Mouse (Mus musculus): ENCODE data around the gene Scn1b. TPM values are rescaled to one million over a fixed set of nuclear protein-coding genes. Genes with fewer than 3 reads are reported as not detected.

Scn1b gene
- total RNA-seq, 2 experiments from 2014 or later = 0.59 TPM; not detected in 1

- no peak for ATAC-seq (ENCODE audit: poor library complexity, severe bottlenecking)
Observed at GRCm38 (mm10) chr7:31117465-31117864, 9.3 kb downstream of the Scn1b start.

- ATAC-seq (ENCODE audit: poor library complexity, severe bottlenecking) = no peak
Observed at GRCm38 (mm10) chr7:31116721-31117145, 10.1 kb downstream of the Scn1b start.

- ATAC-seq (ENCODE audit: poor library complexity, severe bottlenecking) = peak; percentile 48
Observed at GRCm38 (mm10) chr7:31115587-31116043, 11.2 kb downstream of the Scn1b start.

GRCm38 (mm10) chr7:31115182-31115581, 11.6 kb downstream of the Scn1b start, which contains the start of gene Hpn:
Gene Hpn (minus strand): TSS chr7:31115290.
- no peak for ATAC-seq (ENCODE audit: poor library complexity, severe bottlenecking)

- no peak for ATAC-seq (ENCODE audit: poor library complexity, severe bottlenecking)
Observed at GRCm38 (mm10) chr7:31114646-31115045, 12.2 kb downstream of the Scn1b start.

- no peak for ATAC-seq (ENCODE audit: poor library complexity, severe bottlenecking)
Observed at GRCm38 (mm10) chr7:31113800-31114199, 13.0 kb downstream of the Scn1b start.

GRCm38 (mm10) chr7:31112036-31112435, 14.8 kb downstream of the Scn1b start:
- no peak for ATAC-seq (ENCODE audit: poor library complexity, severe bottlenecking)

GRCm38 (mm10) chr7:31110861-31111385, 15.9 kb downstream of the Scn1b start:
- peak; percentile 21; the same call in 1 of the 2 replicates for ATAC-seq (ENCODE audit: poor library complexity, severe bottlenecking)

GRCm38 (mm10) chr7:31109796-31110195, 17.0 kb downstream of the Scn1b start:
- ATAC-seq (ENCODE audit: poor library complexity, severe bottlenecking) = no peak

GRCm38 (mm10) chr7:31109091-31109490, 17.7 kb downstream of the Scn1b start:
- ATAC-seq (ENCODE audit: poor library complexity, severe bottlenecking) = no peak

- ATAC-seq (ENCODE audit: poor library complexity, severe bottlenecking) = no peak
Observed at GRCm38 (mm10) chr7:31107781-31108180, 19.0 kb downstream of the Scn1b start.

- ATAC-seq (ENCODE audit: poor library complexity, severe bottlenecking) = no peak
Observed at GRCm38 (mm10) chr7:31106166-31106565, 20.6 kb downstream of the Scn1b start.

GRCm38 (mm10) chr7:31105061-31105768, 21.6 kb downstream of the Scn1b start:
- ATAC-seq (ENCODE audit: poor library complexity, severe bottlenecking) = peak; percentile 79

- ATAC-seq (ENCODE audit: poor library complexity, severe bottlenecking) = no peak
Observed at GRCm38 (mm10) chr7:31100786-31101185, 26.0 kb downstream of the Scn1b start.

- no peak for ATAC-seq (ENCODE audit: poor library complexity, severe bottlenecking)
Observed at GRCm38 (mm10) chr7:31099612-31099982, 27.2 kb downstream of the Scn1b start.

- ATAC-seq (ENCODE audit: poor library complexity, severe bottlenecking) = no peak
Observed at GRCm38 (mm10) chr7:31098697-31099611, 27.8 kb downstream of the Scn1b start.

- peak; percentile 98 for ATAC-seq (ENCODE audit: poor library complexity, severe bottlenecking)
Observed at GRCm38 (mm10) chr7:31097583-31098248, 29.1 kb downstream of the Scn1b start.

GRCm38 (mm10) chr7:31096892-31097564, 29.8 kb downstream of the Scn1b start:
- ATAC-seq (ENCODE audit: poor library complexity, severe bottlenecking) = no peak

GRCm38 (mm10) chr7:31094774-31095501, 31.9 kb downstream of the Scn1b start:
- ATAC-seq (ENCODE audit: poor library complexity, severe bottlenecking) = no peak

- peak; percentile 93 for ATAC-seq (ENCODE audit: poor library complexity, severe bottlenecking)
Observed at GRCm38 (mm10) chr7:31089721-31090120, 37.1 kb downstream of the Scn1b start.

Data from megakaryocyte, adult 5-6 weeks (primary cell).